Mouse (Mus musculus): ENCODE measurements around the gene Il6ra. TPM values are rescaled to one million over a fixed set of nuclear protein-coding genes. Genes with fewer than 3 reads are reported as not detected.

Il6ra gene
- polyA plus RNA-seq, 1 experiment from 2014 or later, result 4.5 TPM

DNA sequence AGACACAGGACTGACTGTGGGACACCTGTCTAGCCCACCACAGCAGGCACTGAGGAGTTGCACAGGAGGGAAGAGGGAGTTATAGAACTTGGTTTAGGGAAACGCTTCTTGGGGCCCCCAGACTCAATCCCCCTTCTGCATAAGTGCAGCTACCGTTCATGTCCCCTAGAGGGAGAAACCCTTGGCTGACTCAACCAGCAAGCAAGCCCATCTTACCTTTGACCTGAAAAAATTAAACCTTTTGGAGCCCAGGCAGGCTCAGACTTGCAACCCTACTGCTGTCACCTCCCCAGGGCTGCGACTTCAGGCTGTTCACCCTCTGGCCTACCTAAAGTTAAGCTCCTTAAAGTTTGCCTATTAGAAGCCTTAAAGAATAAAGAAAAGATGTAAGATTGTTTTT, 4.4 kb upstream of the Il6ra start:
- Histone ChIP-seq H3K27me3 (ENCODE audit: control insufficient read depth, insufficient read depth, low read length) (no peaks in the 10 kb centered on the region), H3K9me3 (ENCODE audit: control insufficient read depth, low read length) (no peaks in the 10 kb centered on the region), H3K27ac (replicated peaks) (no peak overlapping the region), H3K4me3 (ENCODE audit: low read depth, low read length) (no peak overlapping the region), H3K4me1 (replicated peaks; ENCODE audit: control insufficient read depth, insufficient read depth) (no peaks in the 10 kb centered on the region), H3K9ac (ENCODE audit: low read length) (no peak overlapping the region), H3K36me3 (ENCODE audit: control insufficient read depth, insufficient read depth, low read length) (no peaks in the 10 kb centered on the region), H3K4me2 (replicated peaks; ENCODE audit: low read depth) (no peak overlapping the region)
- 36% methylated on average over 3 of the region's 3 CpGs for WGBS
- DNase-seq (ENCODE audit: low spot score) (no peak), ATAC-seq (ENCODE audit: low FRiP score, low TSS enrichment) (no peak)
- no peak for TF ChIP-seq EP300 (optimal IDR thresholded peaks at IDR 0.05)
- peak; percentile 47 for TF ChIP-seq CTCF (IDR thresholded peaks at IDR 0.05; ENCODE audit: low read depth)

DNA sequence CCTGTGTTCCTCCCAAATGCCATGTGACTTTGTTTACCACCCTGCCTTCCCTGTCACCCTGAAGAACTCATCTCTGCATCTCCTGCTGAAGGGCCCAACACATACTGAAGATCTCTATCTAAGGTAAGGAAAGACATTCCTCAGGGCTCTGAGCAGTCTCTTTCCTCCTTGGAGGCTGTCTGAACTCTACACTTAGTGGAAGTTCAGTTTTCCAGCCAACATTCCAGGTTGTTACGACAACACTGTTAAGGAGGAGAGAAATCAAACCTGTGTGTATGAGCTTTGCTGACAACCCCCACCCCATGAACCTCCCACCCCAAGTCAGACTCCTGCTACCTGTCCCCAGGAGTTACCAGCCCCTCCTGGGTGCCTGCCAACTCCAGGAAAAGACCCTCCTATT, 3.6 kb upstream of the Il6ra start:
- 43% methylated on average over 1 of the region's 1 CpGs for WGBS
- Histone ChIP-seq H3K4me1 (replicated peaks; ENCODE audit: control insufficient read depth, insufficient read depth) (no peaks in the 10 kb centered on the region), H3K4me2 (replicated peaks; ENCODE audit: low read depth) (no peak overlapping the region), H3K27ac (replicated peaks) (no peak overlapping the region), H3K4me3 (ENCODE audit: low read depth, low read length) (no peak overlapping the region), H3K9ac (ENCODE audit: low read length) (no peak overlapping the region), H3K9me3 (ENCODE audit: control insufficient read depth, low read length) (no peaks in the 10 kb centered on the region), H3K27me3 (ENCODE audit: control insufficient read depth, insufficient read depth, low read length) (no peaks in the 10 kb centered on the region), H3K36me3 (ENCODE audit: control insufficient read depth, insufficient read depth, low read length) (no peaks in the 10 kb centered on the region)
- TF ChIP-seq EP300 (optimal IDR thresholded peaks at IDR 0.05) (no peak), CTCF (IDR thresholded peaks at IDR 0.05; ENCODE audit: low read depth) (no peak)
- DNase-seq (ENCODE audit: low spot score), result no peak
- no peak for ATAC-seq (ENCODE audit: low FRiP score, low TSS enrichment)

GRCm38 (mm10) chr3:89914700-89915099, 1.7 kb upstream of the Il6ra start:
- Histone ChIP-seq H3K4me1 (replicated peaks; ENCODE audit: control insufficient read depth, insufficient read depth) (no peaks in the 10 kb centered on the region), H3K27ac (replicated peaks) (no peak overlapping the region), H3K36me3 (ENCODE audit: control insufficient read depth, insufficient read depth, low read length) (no peaks in the 10 kb centered on the region), H3K9ac (ENCODE audit: low read length) (no peak overlapping the region), H3K27me3 (ENCODE audit: control insufficient read depth, insufficient read depth, low read length) (no peaks in the 10 kb centered on the region), H3K4me3 (ENCODE audit: low read depth, low read length) (no peak overlapping the region), H3K4me2 (replicated peaks; ENCODE audit: low read depth) (no peak overlapping the region), H3K9me3 (ENCODE audit: control insufficient read depth, low read length) (no peaks in the 10 kb centered on the region)
- 50% methylated on average over 4 of the region's 4 CpGs for WGBS
- no peak for TF ChIP-seq CTCF (IDR thresholded peaks at IDR 0.05; ENCODE audit: low read depth)
- no peak for TF ChIP-seq EP300 (optimal IDR thresholded peaks at IDR 0.05)
- no peak for ATAC-seq (ENCODE audit: low FRiP score, low TSS enrichment)
- no peak for DNase-seq (ENCODE audit: low spot score)

DNA sequence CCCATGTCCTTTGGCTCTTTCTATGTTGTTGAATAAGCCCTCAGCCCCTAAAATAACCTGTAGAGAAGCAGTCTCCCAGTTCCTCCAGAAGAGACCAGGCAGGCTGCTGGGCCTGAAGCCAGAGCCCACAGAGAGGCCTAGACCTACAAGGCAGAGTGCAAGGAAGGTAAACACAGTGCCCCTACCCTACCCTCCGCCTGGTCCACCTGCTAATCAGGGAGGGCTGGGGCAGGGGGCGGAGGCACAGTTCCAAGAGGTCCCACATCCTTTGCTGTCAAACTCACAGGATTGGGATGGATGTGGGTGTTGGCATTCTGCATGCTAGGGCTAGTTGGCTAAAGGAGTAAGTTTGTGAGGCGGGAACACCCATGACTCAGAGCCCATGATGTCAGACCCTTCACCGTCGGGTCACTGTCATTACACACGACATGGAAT, 871 bp downstream of the Il6ra start:
- no peaks in the 10 kb centered on the region for H3K4me1 ChIP-seq (replicated peaks; ENCODE audit: control insufficient read depth, insufficient read depth)
- H3K4me2 ChIP-seq (replicated peaks; ENCODE audit: low read depth), result peak overlapping the region; percentile 98
- H3K36me3 ChIP-seq (ENCODE audit: control insufficient read depth, insufficient read depth, low read length), result no peaks in the 10 kb centered on the region
- ATAC-seq (ENCODE audit: low FRiP score, low TSS enrichment), result peak; percentile 62
- H3K27me3 ChIP-seq (ENCODE audit: control insufficient read depth, insufficient read depth, low read length), result no peaks in the 10 kb centered on the region
- peak overlapping the region; percentile 68; the same call in 1 of the 2 replicates for H3K9ac ChIP-seq (ENCODE audit: low read length)
- peak; percentile 48 for DNase-seq (ENCODE audit: low spot score)
- H3K4me3 ChIP-seq (ENCODE audit: low read depth, low read length), result peak overlapping the region; percentile 61
- peak overlapping the region; percentile 61 for H3K27ac ChIP-seq (replicated peaks)
- WGBS, result 26% methylated on average over 6 of the region's 6 CpGs
- H3K9me3 ChIP-seq (ENCODE audit: control insufficient read depth, low read length), result no peaks in the 10 kb centered on the region
- TF ChIP-seq EP300 (optimal IDR thresholded peaks at IDR 0.05), result no peak
- no peak for TF ChIP-seq CTCF (IDR thresholded peaks at IDR 0.05; ENCODE audit: low read depth)

DNA sequence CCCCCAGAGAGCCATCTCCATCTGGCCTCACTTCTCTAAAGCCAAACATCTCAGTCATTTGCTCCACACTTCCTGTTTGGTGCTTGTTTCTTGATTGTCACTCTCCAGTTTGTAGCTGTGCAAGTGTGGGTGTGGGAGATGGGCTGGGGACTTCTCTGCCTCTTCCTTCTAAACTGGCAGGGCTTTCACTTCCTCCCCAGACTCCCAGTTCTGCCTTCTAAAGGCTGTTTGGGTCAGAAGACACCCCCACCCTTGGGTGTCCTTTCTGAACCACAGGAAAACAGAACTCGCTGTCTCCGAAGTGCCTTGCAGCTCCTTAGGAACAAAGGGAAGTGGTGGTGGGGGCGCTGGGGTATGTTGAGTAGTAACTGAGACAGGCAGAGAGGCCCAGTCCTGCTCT, 1.8 kb downstream of the Il6ra start:
- Histone ChIP-seq H3K36me3 (ENCODE audit: control insufficient read depth, insufficient read depth, low read length) (no peaks in the 10 kb centered on the region), H3K27ac (replicated peaks) (no peak overlapping the region), H3K4me1 (replicated peaks; ENCODE audit: control insufficient read depth, insufficient read depth) (no peaks in the 10 kb centered on the region), H3K9ac (ENCODE audit: low read length) (no peak overlapping the region; the same call in 1 of the 2 replicates), H3K9me3 (ENCODE audit: control insufficient read depth, low read length) (no peaks in the 10 kb centered on the region), H3K4me3 (ENCODE audit: low read depth, low read length) (no peak overlapping the region), H3K27me3 (ENCODE audit: control insufficient read depth, insufficient read depth, low read length) (no peaks in the 10 kb centered on the region), H3K4me2 (replicated peaks; ENCODE audit: low read depth) (no peak overlapping the region)
- ATAC-seq (ENCODE audit: low FRiP score, low TSS enrichment), result no peak
- TF ChIP-seq EP300 (optimal IDR thresholded peaks at IDR 0.05), result no peak
- TF ChIP-seq CTCF (IDR thresholded peaks at IDR 0.05; ENCODE audit: low read depth), result no peak
- WGBS, result 72% methylated on average over 3 of the region's 3 CpGs
- no peak for DNase-seq (ENCODE audit: low spot score)

- H3K36me3 ChIP-seq (ENCODE audit: control insufficient read depth, insufficient read depth, low read length), result no peaks in the 10 kb centered on the region
- DNase-seq (ENCODE audit: low spot score) (no peak), ATAC-seq (ENCODE audit: low FRiP score, low TSS enrichment) (no peak)
- TF ChIP-seq EP300 (optimal IDR thresholded peaks at IDR 0.05) (no peak), CTCF (IDR thresholded peaks at IDR 0.05; ENCODE audit: low read depth) (no peak)
- no peak overlapping the region for H3K4me3 ChIP-seq (ENCODE audit: low read depth, low read length)
- 48% methylated on average over 5 of the region's 5 CpGs for WGBS
- H3K4me2 ChIP-seq (replicated peaks; ENCODE audit: low read depth), result no peak overlapping the region
- H3K9ac ChIP-seq (ENCODE audit: low read length), result no peak overlapping the region
- H3K27ac ChIP-seq (replicated peaks), result no peak overlapping the region
- H3K27me3 ChIP-seq (ENCODE audit: control insufficient read depth, insufficient read depth, low read length), result no peaks in the 10 kb centered on the region
- H3K4me1 ChIP-seq (replicated peaks; ENCODE audit: control insufficient read depth, insufficient read depth), result no peaks in the 10 kb centered on the region
- no peaks in the 10 kb centered on the region for H3K9me3 ChIP-seq (ENCODE audit: control insufficient read depth, low read length)
Measured at GRCm38 (mm10) chr3:89909703-89910542, 3.1 kb downstream of the Il6ra start.

All from stomach, postnatal 0 days (tissue).